Mouse (Mus musculus) frontal cortex, postnatal 25 days (tissue): ENCODE measurements around the gene Dapk3.
"Not testable (repeated sequence)": the region's sequence is repeated elsewhere in the genome, so short reads cannot be mapped to it uniquely, and the experiment has no call there.

ENCODE experiments used
- DNase-seq, 2 experiments: peaks; one replicate each; pipeline ENCODE4 v3.0.0; 2022; ENCODE audit warnings: low spot score in 2 of 2

The Dapk3 gene

DNA sequence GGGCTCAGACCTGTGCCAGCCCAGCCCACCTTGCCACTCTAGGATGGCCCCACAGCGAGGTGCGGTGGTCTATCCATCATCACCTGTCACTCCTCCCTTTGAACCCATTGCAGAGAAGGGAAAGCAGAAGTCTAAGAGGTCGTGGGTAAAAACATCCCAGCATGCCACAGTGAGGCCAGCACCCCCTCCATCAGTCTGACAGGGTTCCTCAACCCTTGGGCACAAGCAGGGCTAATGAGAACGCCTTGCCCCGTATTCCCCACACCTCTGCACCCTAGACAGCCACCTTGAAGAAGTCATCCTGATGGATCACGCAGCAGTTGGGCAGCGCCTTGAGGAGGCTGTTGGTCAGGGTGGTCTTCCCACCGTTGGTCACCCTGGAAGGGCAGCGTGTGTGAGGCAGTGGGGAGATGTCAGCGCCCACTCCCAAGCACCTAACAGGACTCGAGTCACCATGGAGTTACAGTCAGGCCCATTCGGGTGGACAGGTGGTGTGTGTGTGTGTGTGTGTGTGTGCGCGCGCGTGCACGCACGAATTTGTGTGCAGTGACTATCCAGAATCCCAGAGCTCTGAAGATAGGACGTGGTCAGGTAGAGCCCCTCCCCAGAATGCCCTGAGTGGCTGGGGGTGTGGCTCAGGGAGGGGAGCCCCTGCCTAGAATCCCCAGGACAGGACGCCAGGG lies 17.9 kb downstream of the Dapk3 start:
- no peak for DNase-seq

DNA sequence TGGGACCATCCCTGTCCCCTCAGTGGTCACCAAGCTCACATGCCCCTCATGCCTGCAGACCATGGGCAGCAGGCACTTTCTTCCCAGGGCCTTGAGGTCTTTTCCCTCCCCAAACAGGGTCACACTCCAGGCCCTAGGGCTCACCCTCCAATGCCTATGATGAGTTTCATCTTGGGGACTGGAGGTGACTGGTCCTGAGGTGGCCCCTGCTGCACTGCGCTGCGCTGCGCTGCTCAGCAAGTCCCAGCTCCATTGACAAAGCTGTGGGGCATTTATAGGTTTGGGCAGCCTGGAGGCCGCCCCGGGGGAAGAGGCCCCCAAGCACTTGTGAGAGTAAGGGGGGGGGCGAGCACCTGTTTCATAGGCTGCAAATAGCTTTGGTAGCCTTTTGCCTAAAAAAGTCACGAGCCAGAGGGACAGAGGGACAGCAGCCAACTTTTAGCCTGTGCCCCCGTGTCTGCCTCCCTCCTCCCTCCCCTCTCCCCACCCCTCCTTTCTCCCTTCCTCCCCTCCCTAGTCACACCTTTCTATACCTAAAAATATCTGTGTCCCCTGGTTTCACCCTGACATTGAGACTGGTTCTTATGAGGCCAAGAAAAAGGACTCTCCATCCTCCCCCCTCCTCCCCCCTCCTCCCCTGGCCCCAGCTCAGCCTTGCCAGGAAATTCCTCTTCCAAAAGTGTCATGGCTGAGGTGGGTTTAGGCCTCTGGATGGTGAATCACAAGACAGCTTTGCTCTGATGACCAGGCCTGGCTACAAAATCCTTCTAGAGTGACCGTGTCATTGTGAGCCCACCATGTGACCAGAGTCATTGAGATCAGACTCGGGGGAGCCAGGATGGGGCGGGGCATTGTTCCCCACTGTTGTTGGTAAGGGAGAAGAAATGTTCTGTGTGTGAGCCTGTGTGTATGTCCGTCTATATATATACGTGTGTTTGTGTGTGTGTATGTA lies 19.3 kb downstream of the Dapk3 start, which contains the start of gene Nmrk2:
Nmrk2 (minus strand) TSS at position 245 of the 952 bp plus-strand sequence.
- DNase-seq, result no peak

DNA sequence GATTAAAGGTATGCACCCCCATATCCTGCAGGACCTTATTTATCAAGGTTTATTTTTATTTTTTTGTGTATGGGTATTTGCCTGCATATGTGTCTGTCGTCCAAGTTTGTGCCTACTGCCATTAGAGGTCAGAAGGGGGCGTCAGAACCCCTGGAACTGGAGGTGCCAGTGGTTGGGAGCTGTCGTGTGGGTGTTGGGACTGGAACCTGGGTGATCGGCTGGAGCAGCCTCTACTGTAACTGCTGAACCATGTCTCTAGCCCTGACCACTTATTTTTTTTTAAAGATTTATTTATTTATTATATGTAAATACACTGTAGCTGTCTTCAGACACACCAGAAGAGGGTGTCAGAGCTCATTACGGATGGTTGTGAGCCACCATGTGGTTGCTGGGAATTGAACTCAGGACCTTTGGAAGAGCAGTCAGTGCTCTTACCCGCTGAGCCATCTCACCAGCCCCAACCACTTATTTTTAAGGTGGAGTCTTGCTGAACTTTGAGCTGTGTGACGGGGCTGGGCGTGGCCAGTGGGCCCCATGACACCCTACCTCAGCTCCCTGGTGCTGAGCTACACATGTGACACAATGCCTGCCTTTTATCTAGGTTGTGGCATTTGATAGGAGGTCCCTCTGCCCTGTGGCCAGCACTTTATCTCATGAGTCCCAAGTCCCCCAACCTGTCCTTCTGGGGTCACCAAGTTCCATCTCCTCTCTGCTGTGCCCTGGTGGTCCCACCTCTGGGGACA lies 20.3 kb downstream of the Dapk3 start:
- DNase-seq, result no peak

DNA sequence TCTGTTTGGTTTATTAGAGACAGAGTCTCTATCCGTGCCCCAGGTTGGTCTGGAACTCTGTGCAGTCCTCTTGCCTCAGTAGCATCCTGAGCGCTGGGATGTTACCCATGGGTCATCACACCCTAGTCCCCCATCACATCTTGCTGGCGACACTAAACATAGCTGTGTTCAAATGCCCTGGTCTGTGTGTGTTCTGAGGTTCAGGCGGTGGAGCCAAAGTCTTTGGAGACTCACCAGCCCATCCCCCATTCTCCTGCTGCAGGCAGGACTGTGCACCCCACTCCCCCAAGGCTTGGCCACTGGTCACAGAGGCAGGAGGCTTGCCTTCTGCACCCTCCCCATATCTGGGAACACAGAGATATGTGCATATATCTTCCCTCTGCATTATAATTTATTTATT lies 21.3 kb downstream of the Dapk3 start:
- no peak for DNase-seq

DNA sequence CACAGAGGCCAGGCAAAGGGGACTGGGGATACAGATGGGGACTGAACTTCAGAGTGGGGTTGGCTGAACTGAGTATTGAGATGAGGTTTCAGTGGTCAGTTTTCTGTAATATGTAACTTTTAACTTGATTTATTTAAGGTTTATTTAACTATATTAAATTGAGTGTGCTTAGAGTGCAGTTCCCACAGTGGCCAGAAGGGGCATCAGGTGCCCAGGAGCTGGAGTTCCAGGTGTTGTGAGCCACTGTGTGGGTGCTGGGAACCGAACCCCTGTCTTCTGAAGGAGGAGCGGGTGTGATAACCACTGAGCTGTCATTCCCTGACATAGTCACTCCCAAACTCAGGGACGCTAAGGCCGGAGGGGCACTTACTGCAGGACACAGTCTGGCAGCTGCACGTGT lies 27.3 kb downstream of the Dapk3 start:
- no peak for DNase-seq

DNA sequence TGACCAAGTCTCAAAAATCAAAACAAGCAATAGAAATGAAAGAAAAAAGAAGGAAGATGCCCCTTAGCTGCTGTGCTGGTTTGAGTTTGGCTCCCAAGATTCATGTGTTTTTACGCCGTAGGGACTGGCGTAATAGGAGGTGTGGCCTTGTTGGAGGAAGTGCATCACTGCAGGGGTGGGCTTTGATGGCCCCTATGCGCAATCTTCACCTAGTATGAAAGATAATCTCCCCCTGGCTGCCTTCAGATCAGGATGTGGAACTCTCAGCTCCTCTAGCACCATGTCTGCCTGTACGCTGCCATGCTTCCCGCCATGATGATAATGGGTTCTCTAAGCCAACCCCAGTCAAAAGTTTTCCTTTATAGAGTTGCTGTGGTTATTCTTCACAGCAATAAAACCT lies 33.5 kb downstream of the Dapk3 start:
- no peak for DNase-seq

DNA sequence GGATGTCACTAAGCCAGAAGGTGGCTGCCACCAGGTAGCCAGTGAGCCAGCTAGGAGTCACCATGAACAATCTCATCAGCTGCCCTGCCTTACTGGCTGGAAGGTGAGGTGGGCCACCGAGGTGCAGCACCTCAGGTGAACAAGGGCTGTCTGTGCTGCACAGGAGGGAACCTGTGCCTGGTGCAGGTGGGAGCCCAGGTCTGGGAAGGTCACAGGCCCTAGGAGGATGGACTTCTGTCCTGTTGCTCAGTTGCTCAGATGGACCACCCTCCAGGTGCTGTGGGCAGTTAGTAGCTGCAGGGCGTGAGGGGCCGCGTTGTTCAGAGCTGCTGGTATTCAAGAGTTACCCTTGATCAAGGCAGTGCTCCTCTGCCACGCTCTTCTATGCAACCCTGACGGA lies 34.0 kb downstream of the Dapk3 start:
- no peak for DNase-seq

DNA sequence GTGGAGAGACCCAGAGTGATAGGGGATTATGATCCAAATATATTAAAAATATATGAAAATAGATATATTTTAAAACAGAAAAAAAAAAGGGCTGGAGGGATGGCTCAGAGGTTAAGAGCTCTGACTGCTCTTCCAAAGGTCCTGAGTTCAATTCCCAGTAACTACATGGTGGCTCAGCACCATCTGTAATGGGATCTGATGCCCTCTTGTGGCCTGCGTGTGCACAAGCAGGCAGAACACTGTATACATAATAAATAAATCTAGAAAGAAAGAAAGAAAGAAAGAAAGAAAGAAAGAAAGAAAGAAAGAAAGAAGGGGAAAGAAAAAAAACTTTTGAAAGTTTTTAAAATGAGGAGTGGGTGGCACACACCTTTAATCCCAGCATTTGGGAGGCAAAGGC lies 34.5 kb downstream of the Dapk3 start:
- DNase-seq, result not testable (repeated sequence)

DNA sequence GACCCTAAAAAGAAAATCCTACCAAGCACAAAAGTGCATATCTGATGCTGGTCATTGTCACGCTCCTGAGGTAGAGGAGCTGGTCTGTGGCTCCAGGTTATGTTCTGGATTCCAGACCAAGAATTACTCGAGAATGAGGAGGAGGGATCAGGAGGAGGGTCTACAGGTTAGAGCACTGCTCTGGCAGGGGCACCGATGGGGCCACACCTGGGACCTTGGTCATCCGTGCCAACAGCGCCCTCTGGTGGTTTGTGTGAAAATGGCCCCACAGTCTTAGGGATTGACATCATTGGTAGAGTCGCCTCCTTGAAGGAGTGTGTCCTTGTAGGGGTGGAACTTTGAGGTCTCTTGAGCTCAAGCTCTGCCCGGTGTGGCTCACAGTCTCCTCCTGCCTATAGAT lies 35.2 kb downstream of the Dapk3 start:
- peak in 1 of 2 experiments; percentile 48 for DNase-seq

DNA sequence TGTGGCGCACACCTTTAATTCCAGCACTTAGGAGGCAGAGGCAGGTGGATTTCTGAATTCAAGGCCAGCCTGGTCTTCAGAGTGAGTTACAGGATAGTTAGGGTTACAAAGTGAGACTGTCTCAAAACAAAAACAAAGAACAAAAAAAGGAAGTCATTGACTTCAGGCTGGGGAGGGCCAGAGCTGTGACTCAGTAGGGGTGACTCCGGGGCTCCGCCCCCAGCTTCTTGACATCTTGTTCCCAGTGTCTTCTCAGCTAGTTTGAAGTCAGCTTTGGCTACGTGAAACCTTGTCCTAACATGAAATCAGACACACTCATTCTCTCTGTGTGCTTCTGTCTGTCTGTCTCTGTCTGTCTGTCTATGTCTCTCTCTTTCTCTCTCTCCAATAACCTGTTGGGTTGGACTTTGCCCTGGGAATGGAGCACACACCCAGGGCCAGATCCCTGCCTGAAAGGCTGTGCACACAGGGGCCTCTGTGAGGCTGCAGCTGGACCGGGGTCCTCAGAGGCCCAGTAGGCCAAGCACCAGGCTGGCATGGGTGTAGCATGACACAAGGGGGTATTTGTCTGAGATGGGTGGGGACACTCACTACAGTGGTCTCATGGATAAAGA lies 38.7 kb downstream of the Dapk3 start:
- DNase-seq, result no peak

DNA sequence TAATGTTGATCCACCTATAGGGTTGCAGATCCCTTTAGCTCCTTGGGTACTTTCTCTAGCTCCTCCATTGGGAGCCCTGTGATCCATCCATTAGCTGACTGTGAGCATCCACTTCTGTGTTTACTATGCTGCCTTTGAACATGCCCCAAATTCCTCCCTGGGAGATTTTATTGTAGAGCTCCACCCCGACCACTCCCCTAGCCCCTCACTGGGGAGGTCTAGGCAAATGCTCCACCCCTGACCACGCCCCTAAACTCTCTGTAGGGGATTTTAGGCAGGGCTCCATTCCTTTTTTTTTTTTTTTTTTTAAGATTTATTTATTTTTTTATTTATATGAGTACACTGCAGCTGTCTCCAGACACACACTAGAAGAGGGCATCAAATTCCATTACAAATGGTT lies 40.9 kb downstream of the Dapk3 start:
- DNase-seq, result not testable (repeated sequence)

DNA sequence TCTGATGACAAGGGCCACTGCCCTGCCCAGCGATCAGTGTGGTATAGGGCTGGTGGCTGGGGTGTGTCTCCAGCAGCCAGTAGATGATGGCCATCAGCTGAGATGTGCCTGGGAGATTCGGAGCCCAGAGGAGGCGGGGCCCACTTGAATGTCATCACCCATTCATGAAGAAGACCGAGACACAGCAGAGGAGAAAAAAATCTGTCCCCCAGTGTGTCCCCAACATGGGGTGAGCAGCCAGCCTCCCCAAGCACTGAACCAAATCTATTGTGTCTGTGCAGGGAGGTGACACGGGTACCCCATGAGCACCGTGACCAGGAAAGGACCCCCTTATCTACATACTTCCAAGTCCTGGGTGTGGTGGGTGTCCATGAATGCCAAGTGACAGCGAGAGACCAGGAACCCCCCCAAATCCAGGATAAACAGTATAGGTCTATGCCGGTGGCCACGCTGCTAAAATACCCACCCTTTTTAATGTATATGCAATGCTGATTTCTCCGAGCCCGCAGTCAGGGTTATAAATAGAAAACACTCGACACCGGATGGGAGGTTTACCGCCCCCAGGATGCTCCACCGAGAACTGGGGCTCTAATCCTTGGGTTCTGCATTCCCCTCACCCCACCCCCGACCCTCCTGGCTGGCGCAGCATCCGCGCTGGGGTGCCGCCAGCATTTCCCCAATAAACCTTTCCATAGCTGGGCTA lies 47.1 kb downstream of the Dapk3 start:
- no peak for DNase-seq

DNA sequence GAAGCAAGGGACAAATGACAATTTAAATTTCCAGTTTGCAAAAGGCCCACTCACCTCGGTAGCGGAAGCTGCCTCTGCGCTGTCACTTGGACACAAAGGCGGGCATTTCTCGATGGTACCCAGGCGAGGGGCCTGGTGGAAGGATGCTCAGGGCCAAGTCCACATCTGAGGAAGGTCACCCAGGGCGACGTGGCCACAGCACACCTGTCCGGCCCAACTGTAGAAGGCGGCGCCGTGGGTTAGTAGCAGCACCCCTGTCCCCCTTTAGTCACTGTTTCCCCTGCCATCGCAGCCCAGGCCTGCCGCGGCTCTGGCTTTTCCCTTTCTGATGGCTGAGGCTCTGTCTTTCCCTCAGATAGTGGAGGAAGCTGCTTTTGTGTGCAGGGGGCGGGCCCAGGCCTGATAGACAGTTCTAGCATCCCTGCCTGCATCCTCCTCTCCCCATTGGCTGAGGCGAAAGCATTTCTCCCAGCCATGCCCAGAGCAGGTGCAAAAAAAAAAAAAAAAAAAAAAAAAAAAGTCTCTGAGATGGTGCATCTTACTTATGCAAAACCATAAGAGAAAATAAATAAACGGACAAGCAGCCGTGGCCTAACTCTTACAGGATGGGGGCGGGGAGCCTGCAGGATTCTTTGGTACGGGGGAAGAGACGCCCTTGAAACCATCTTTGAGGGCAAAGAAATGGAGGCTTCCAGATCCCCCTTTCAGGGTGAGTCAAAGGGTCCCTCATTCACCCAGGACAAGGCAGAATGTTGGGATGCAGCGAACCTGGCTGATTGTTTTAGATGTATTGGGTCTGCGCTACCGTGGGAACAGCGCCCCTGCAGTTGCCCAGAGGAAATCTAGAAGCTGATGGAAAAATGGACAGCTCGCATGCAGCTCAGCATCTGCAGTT lies 47.9 kb downstream of the Dapk3 start, which contains the start of gene Atcay:
Atcay (minus strand) TSS at position 396 of the 895 bp plus-strand sequence.
- peak; percentile 65 to 78 for DNase-seq

DNA sequence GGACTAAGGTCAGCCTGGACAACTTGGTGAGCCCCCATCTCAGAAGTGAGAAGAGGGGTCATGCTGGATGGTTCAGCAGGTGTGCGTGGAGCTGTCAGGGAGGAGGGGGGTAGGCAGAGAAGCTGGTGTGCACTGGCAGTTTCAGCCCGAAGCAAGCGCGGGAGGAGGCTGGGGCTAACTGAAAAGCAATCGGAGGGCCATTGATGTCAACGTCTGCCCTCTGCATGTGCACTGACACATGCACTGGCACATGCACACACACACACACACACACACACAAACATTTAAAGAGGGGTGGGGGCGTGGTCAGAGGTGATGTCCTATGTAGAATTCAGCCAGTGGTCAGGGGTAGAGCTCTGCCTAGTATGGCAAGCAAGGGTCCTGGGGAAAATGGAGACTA lies 48.6 kb downstream of the Dapk3 start:
- no peak for DNase-seq

DNA sequence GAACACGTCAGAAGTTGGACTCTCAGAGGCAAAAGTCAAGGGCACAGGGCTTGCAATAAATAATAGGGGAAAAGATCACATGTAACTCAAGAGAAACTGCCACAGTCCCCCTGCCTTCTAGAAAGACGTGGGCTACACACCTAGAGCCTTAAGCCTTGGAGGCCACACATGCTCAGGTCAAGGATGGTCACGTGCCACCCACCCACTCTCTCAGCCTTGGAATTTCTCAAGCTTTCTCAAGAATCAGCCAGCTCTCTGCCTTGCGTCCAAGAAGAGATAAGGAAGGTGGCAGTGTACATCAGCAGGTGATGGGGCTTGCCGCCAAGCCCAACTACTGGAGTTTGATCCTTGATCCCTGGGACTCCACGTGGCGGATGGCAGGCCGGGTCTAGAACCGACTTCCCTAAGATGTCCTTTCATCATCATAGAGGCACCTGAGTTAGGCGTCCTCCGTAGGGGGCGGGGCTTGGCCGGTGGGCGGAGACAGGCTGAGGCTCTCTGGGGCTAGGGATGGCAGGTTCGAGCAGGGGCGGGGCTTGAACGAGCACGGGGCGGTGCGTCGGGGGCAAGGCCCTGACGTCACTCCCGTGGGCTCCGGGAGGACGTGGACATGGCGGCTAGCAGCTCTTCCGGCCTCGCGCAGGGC lies 49.9 kb downstream of the Dapk3 start, which contains the start of gene Zfr2:
Zfr2 (plus strand) TSS at position 576 of the 646 bp plus-strand sequence.
- DNase-seq, result peak; percentile 86 to 93

DNA sequence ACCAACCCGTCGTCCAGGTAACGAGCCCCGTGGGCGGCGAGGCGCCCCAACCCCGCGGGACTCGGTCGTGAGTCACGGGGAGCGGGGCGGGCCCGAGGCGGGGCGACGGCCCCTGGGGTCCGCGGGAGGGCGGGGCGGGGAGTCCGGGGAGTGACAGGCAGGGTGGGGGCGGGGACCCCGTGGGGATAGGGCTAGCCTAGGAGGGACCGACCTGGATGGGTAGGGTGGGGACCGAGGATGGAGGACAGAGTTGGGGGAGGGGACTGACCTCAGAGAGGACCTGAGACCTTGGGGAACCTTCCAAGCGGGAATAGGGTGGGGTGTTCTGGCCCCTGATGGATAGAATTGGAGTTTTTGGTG lies 50.4 kb downstream of the Dapk3 start:
- no peak for DNase-seq

DNA sequence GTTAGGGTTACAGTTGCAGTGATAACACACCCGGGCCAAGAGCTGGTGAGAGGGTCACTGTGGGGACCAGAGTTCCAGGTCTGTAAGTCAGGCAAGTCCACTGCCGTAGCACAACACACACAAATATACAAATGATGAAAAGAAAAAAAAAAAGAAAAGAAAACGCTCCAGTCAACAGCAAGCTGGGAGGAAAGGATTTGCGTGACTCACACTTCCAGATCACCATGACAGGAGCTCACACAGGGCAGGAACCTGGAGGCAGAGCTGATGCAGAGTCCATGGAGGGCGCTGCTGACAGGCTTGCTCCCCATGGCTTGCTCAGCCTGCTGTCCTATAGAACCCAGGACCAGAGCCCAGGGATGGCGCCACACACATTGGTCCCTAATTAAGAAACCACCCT lies 51.4 kb downstream of the Dapk3 start:
- DNase-seq, result no peak

DNA sequence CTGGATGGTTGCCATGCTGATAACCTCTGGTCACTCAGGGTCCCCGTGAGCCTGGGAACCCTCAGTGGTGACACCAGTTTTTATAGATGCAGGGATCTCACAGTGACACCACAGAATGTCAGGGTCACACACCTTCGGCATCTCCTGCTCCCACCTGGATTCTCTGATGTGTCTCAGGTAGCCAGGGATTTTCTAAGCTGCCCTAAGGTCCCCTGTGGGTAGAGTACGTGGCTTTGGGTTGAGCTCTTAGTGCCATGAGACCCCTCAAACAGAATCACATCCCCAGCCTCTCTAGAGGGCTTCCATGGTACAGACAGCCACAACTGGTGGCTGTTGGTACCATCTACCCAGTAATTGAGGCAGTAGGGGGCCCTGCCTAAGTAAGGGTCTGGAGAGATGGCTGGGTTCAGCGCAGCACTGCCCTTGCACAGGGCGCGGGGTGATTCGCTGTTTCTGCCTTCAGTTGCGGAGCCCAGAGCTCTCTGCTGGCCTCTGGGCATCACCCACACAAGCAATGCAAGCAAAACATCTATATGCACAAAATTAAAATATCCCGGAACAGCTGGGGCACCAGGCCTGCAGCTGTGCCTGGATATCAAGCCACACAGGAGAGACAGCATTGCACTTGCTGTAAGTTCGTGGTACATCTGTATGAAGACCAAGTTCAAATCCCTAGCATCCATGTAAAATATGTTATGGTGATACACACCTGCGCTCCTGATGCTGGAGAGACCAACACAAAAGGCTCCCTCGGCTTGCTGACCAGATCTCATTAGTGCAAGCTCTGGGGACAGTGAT lies 53.9 kb downstream of the Dapk3 start:
- no peak for DNase-seq

DNA sequence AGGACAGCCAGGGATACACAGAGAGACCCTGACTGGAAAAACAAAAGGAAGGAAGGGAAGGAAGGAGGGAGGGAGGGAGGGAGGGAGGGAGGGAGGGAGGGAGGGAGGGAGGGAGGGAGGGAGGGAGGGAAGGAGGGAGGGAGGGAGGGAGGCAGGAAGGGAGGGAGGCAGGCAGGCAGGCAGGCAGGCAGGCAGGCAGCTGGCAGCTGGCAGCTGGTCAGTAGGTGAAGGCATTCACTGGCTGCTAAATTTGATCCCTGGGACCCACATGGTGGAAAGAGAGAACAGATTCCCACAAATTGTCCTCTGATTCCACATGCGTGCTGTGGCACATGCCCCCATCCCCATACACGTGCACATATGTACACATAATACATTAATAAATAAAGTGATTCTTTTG lies 55.8 kb downstream of the Dapk3 start:
- DNase-seq, result no peak
